8 mouse cellular contexts compared by ENCODE assay signal in the genomic region with DNA sequence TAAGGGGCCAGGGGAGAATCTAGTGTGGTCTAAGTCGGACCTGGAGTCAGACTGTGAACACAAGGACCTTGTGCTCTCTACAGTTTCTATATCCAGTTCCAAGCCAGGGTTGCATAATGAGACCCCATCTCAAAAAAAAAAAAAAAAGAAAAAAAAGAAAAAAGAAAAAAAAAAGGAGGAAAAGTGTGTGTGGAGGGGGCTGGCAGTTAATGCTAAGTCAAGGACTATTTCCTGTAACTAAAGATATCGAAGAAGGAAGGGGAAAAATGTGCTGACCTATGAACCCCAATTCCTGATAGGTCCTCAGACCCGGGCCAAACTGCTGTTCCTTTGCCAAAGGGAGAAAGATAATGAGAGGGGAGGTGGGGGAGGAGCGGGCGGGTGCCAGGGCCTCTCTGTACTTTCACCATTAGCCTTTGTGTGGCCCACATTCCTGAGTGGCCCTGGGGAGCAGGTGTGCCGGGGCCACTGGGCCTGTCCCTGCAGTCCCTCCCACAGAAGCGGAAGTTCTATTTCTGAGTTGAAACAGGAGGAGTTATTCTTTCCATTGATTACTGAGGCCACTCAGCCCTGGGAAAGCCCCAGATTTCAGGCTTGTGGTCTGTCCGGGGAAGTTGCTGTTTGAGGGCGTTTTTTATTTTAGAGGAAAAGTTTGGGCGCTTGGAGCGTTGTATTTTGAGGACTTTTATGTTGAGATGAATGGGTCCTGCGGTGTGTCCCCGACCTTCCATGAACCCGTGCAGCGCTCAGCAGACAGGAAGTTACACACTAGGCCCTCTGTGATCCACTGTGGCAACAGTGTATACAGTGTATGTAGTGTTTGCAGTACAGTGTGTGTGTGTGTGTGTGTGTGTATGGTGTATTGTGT. TPM values are rescaled to one million over a fixed set of nuclear protein-coding genes. Genes with fewer than 3 reads are reported as not detected.
DNase-seq lines count a peak whose midpoint lies in the region; ATAC-seq and TF ChIP-seq lines count a peak whose summit lies in the region.
"Had no signal": no experiment of that assay in that cellular context is flagged by ENCODE, and none has a peak within 500 bp of the region (broad histone marks: within the 10 kb centered on the region; RNA-seq: fewer than 3 reads in every experiment).

No protein-coding gene starts in this region.

- H3K27ac ChIP-seq in MEL (ENCODE audit: control insufficient read depth, low read depth, low read length), result peak overlapping the region; percentile 65

- no peaks in the 10 kb centered on the region for H3K9me3 ChIP-seq in MEL (replicated peaks; ENCODE audit: insufficient read depth, low read length)

- H3K4me1 ChIP-seq in MEL (ENCODE audit: control insufficient read depth in 1 of 2, insufficient read depth in 2 of 2, low read length in 2 of 2), result peaks cover 0 to 6% of the 10 kb centered on the region in 2 experiments; a peak in 2 of 4 replicates

- peaks cover 0 to 9% of the 10 kb centered on the region in 2 experiments; a peak in 2 of 4 replicates for H3K36me3 ChIP-seq in MEL (ENCODE audit: control insufficient read depth in 1 of 2, insufficient read depth in 2 of 2, low read length in 2 of 2)

- H3K79me2 ChIP-seq in MEL (ENCODE audit: control insufficient read depth, insufficient read depth, low read length, poor library complexity), result no peaks in the 10 kb centered on the region

- no peak for TF ChIP-seq CTCF in MEL (IDR thresholded peaks at IDR 0.05 in 2 of 3, conservative IDR thresholded peaks at IDR 0.05 in 1 of 3; ENCODE audit: control insufficient read depth in 1 of 3, insufficient read depth in 1 of 3, low read depth in 2 of 3, low read length in 3 of 3, poor library complexity in 1 of 3, severe bottlenecking in 1 of 3)

- DNase-seq in CD4-positive helper T cell, adult 2 months (ENCODE audit: low read depth, low spot score), result peak; percentile 89
- peak; percentile 64 for DNase-seq in MEL (ENCODE audit: low read depth, low spot score)
- peak; percentile 71 to 88 for DNase-seq in heart, adult 18-20 months
- DNase-seq in kidney, postnatal 14 days, result peak; percentile 65
- DNase-seq in thymus, postnatal 10 days (ENCODE audit: low spot score in 2 of 2), result peak; percentile 29 to 43

- TF ChIP-seq EP300 in MEL (IDR thresholded peaks at IDR 0.05; ENCODE audit: low read depth in 1 of 2, low read length in 2 of 2), result peak in 1 of 2 experiments; percentile 21; a peak in 1 of 4 replicates

- peak overlapping the region; percentile 54 for H3K9ac ChIP-seq in MEL (ENCODE audit: control insufficient read depth, low read depth, low read length, poor library complexity, severe bottlenecking)

- peak overlapping the region; percentile 6 to 38; a peak in 3 of 4 replicates for H3K4me3 ChIP-seq in MEL (ENCODE audit: control insufficient read depth in 1 of 2, insufficient read depth in 1 of 2, low read depth in 2 of 2, low read length in 2 of 2)

- ATAC-seq in megakaryocyte, adult 5-6 weeks (ENCODE audit: poor library complexity, severe bottlenecking), result peak; percentile 82
- ATAC-seq in frontal cortex, adult (ENCODE audit: low TSS enrichment), result no peak; the same call in 1 of the 2 replicates

- TF ChIP-seq POLR2A in MEL (IDR thresholded peaks at IDR 0.05; ENCODE audit: control insufficient read depth in 1 of 2, insufficient read depth in 1 of 2, low read depth in 1 of 2, low read length in 2 of 2, poor library complexity in 1 of 2), result no peak

- H3K27me3 ChIP-seq in MEL (ENCODE audit: control insufficient read depth in 1 of 2, insufficient read depth in 2 of 2, low read length in 2 of 2), result no peaks in the 10 kb centered on the region

- no peak for TF ChIP-seq RAD21 in MEL (IDR thresholded peaks at IDR 0.05; ENCODE audit: low read depth, low read length)

TF ChIP-seq in MEL, 35 proteins besides CTCF, POLR2A, EP300 and RAD21:
- TF ChIP-seq ETS1 (IDR thresholded peaks at IDR 0.05; ENCODE audit: low read depth, low read length) (0 out of 2 replicates have a peak, but pooled peaks have one; percentile 12), ZNF384 (IDR thresholded peaks at IDR 0.05; ENCODE audit: low read depth, low read length) (peak; percentile 69), TAL1 (IDR thresholded peaks at IDR 0.05; ENCODE audit: low read length) (no peak), POLR2AphosphoS2 (IDR thresholded peaks at IDR 0.05; ENCODE audit: low read length) (no peak)

RNA-seq across cellular contexts. Expression of gene Tatdn2, which starts 28.3 kb away (rescaled TPM):
- total RNA-seq in MEL (2012; rRNA removed), result 111 and 136 TPM in 2 replicates
- polyA plus RNA-seq in MEL (2012; ENCODE audit: insufficient read depth in 1 of 2, insufficient read length in 2 of 2, low read depth in 1 of 2, low replicate concordance in 2 of 2, missing spikeins in 1 of 2), result 100 to 1,000 TPM; 102 to 121 TPM
- 10 to 100 TPM; 64.5 to 67.4 TPM for total RNA-seq in heart, adult 18-20 months (2021)
- 22.5 and 23.2 TPM in 2 replicates for total RNA-seq in megakaryocyte, adult 5-6 weeks (2015)
- 107 and 126 TPM in 2 replicates for total RNA-seq in megakaryocyte, adult 5-6 weeks (2017)

RNA-seq across cellular contexts. Expression of gene Irak2, which starts 30.3 kb away (rescaled TPM):
- 5.2 TPM in 2 replicates for total RNA-seq in MEL (2012; rRNA removed)
- polyA plus RNA-seq in MEL (2012; ENCODE audit: insufficient read depth in 1 of 2, insufficient read length in 2 of 2, low read depth in 1 of 2, low replicate concordance in 2 of 2, missing spikeins in 1 of 2), result 1 to 10 TPM in 1 of 2 experiments, not detected in 1; 6.8 TPM
- 10 to 100 TPM; 14.2 to 17.8 TPM for total RNA-seq in heart, adult 18-20 months (2021)
- total RNA-seq in megakaryocyte, adult 5-6 weeks (2015), result 22.5 and 25.3 TPM in 2 replicates
- total RNA-seq in megakaryocyte, adult 5-6 weeks (2017), result 63.1 and 83.2 TPM in 2 replicates

RNA-seq across cellular contexts. Expression of gene Vhl, which starts 44.8 kb away (rescaled TPM):
- total RNA-seq in MEL (2012; rRNA removed), result 11.4 and 12.5 TPM in 2 replicates
- polyA plus RNA-seq in MEL (2012; ENCODE audit: insufficient read depth in 1 of 2, insufficient read length in 2 of 2, low read depth in 1 of 2, low replicate concordance in 2 of 2, missing spikeins in 1 of 2), result 10 to 100 TPM in 1 of 2 experiments, not detected in 1; 12.0 TPM
- 10 to 100 TPM in 1 of 2 experiments, 1 to 10 TPM in 1; 9.3 to 11.1 TPM for total RNA-seq in heart, adult 18-20 months (2021)
- total RNA-seq in megakaryocyte, adult 5-6 weeks (2015), result 38.3 and 39.8 TPM in 2 replicates
- total RNA-seq in megakaryocyte, adult 5-6 weeks (2017), result 24.1 and 28.0 TPM in 2 replicates

RNA-seq across cellular contexts. Expression of gene Ghrl, which starts 51.2 kb away (rescaled TPM):
- total RNA-seq in MEL (2012; rRNA removed), result 0.26 and 0.81 TPM in 2 replicates
- 1 to 10 TPM in 1 of 2 experiments, not detected in 1; 2.8 TPM for polyA plus RNA-seq in MEL (2012; ENCODE audit: insufficient read depth in 1 of 2, insufficient read length in 2 of 2, low read depth in 1 of 2, low replicate concordance in 2 of 2, missing spikeins in 1 of 2)
- not detected for total RNA-seq in heart, adult 18-20 months (2021)
- 1.1 and 4.4 TPM in 2 replicates for total RNA-seq in megakaryocyte, adult 5-6 weeks (2015)
- total RNA-seq in megakaryocyte, adult 5-6 weeks (2017), result 0.26 TPM in 1 of 2 replicates, not detected in the other
- total RNA-seq: left cerebral cortex, postnatal 25 days had no signal

Comparison
In these comparisons a context has a peak if more than half of its experiments do, and no peak if none do; other contexts are left out.
1. DNase-seq: peak in every context shown above with its lines; median percentile 89 in CD4-positive helper T cell, adult 2 months; 80 in heart, adult 18-20 months; 65 in kidney, postnatal 14 days; 64 in MEL; 36 in thymus, postnatal 10 days.